Mouse (Mus musculus) CH12.LX (cell line): Measurements from ENCODE around the gene Pard6a.

Experiments
- CHD2 ChIP-seq: IDR thresholded peaks from 2 replicates; pipeline ENCODE4 v1.6.1; 2011; ENCODE audit warnings: low read length, improper control_type of control experiment
- CTCF ChIP-seq, 2 experiments: IDR thresholded peaks in 1 of 2; conservative IDR thresholded peaks in 1 of 2; 2 replicates each; pipeline ENCODE4 v1.5.1; 2011 to 2012; ENCODE audit warnings: low read depth in 2 of 2, low read length in 2 of 2, improper control_type of control experiment in 1 of 2, inconsistent platforms in 1 of 2, mild to moderate bottlenecking in 1 of 2, moderate library complexity in 1 of 2
- EP300 ChIP-seq: IDR thresholded peaks from 2 replicates; pipeline ENCODE4 v1.6.1; 2011; ENCODE audit warnings: low read length, improper control_type of control experiment
- ETS1 ChIP-seq: conservative IDR thresholded peaks from 2 replicates; pipeline ENCODE4 v1.6.1; 2012; ENCODE audit warnings: low read depth, mild to moderate bottlenecking, inconsistent platforms, low read length, improper control_type of control experiment, moderate library complexity
- JUND ChIP-seq: conservative IDR thresholded peaks from 2 replicates; pipeline ENCODE4 v1.6.1; 2011; ENCODE audit warnings: low read depth, low read length, improper control_type of control experiment
- KAT2A ChIP-seq: IDR thresholded peaks from 2 replicates; pipeline ENCODE4 v1.6.1; 2012; ENCODE audit warnings: low read length, improper control_type of control experiment, inconsistent platforms; ENCODE audit not compliant: insufficient replicate concordance
- MAX ChIP-seq: IDR thresholded peaks from 2 replicates; pipeline ENCODE4 v1.6.1; 2011; ENCODE audit warnings: low read length, improper control_type of control experiment
- NELFE ChIP-seq: IDR thresholded peaks from 2 replicates; pipeline ENCODE4 v1.6.1; 2011; ENCODE audit warnings: low read depth, low read length, improper control_type of control experiment
- NRF1 ChIP-seq: IDR thresholded peaks from 2 replicates; pipeline ENCODE4 v1.6.1; 2014; ENCODE audit warnings: low read depth, mild to moderate bottlenecking, inconsistent platforms, low read length, improper control_type of control experiment, moderate library complexity
- POLR2A ChIP-seq: IDR thresholded peaks from 2 replicates; pipeline ENCODE4 v1.6.1; 2011; ENCODE audit warnings: low read depth, mild to moderate bottlenecking, improper control_type of control experiment, low read length
- TBP ChIP-seq: conservative IDR thresholded peaks from 2 replicates; pipeline ENCODE4 v1.6.1; 2011; ENCODE audit warnings: low read depth, low read length, improper control_type of control experiment
- USF1 ChIP-seq: IDR thresholded peaks from 2 replicates; pipeline ENCODE4 v1.6.1; 2014; ENCODE audit warnings: low read depth, mild to moderate bottlenecking, inconsistent platforms, low read length, improper control_type of control experiment
- ZKSCAN1 ChIP-seq: IDR thresholded peaks from 2 replicates; pipeline ENCODE4 v1.6.1; 2012; ENCODE audit warnings: low read depth, inconsistent platforms, low read length, improper control_type of control experiment, borderline replicate concordance
- ZNF384 ChIP-seq: IDR thresholded peaks from 2 replicates; pipeline ENCODE4 v1.6.1; 2012; ENCODE audit warnings: low read depth, low read length, improper control_type of control experiment, inconsistent platforms

DNA sequence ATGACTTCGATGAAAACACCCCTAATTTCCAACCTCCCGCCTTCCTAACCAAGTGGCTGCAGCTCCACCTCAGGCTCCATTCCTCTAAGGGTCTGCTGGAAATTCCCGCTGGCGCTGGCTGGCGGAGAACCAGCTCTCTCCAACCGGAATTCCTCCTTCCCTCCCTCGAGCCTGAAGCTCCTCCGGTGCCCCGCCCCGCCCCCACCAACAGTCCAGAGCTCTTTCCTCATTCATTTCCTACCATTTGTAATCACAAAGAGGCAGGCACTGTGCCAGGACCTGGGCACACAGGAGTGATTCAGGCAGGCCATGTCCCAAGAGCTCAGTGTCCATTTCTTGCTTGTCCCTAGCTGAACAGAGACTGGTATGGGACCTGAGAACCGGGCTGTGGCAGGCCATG is 49.7 kb downstream of the Pard6a start:
- TF ChIP-seq CTCF (conservative IDR thresholded peaks at IDR 0.05 in 1 of 2, IDR thresholded peaks at IDR 0.05 in 1 of 2; ENCODE audit: low read depth in 2 of 2, low read length in 2 of 2) (no peak), NELFE (no peak), ZNF384 (no peak), MAX (no peak), POLR2A (no peak), TBP (no peak), KAT2A (no peak), CHD2 (no peak), ZKSCAN1 (no peak), USF1 (no peak), JUND (no peak), EP300 (no peak), ETS1 (no peak), NRF1 (no peak)
